Mouse (Mus musculus): ENCODE results near the gene Rftn2.

- peak; percentile 36; the same call in 1 of the 2 replicates for TF ChIP-seq CTCF (IDR thresholded peaks at IDR 0.05; ENCODE audit: borderline replicate concordance, extremely low read depth, insufficient read depth, insufficient read length)
- no peak for TF ChIP-seq POLR2A (IDR thresholded peaks at IDR 0.05; ENCODE audit: borderline replicate concordance, extremely low read depth, insufficient read depth, insufficient read length, poor library complexity, severe bottlenecking)
Observed at GRCm38 (mm10) chr1:55161895-55162294, 64.7 kb downstream of the Rftn2 start.
